Mouse (Mus musculus): ENCODE measurements around the gene Gbf1. TPM values are rescaled to one million over a fixed set of nuclear protein-coding genes. Genes with fewer than 3 reads are reported as not detected.

Gene Gbf1
- total and polyA plus RNA-seq, 3 experiments: 23.7 to 400 (median 54.1) TPM

DNA sequence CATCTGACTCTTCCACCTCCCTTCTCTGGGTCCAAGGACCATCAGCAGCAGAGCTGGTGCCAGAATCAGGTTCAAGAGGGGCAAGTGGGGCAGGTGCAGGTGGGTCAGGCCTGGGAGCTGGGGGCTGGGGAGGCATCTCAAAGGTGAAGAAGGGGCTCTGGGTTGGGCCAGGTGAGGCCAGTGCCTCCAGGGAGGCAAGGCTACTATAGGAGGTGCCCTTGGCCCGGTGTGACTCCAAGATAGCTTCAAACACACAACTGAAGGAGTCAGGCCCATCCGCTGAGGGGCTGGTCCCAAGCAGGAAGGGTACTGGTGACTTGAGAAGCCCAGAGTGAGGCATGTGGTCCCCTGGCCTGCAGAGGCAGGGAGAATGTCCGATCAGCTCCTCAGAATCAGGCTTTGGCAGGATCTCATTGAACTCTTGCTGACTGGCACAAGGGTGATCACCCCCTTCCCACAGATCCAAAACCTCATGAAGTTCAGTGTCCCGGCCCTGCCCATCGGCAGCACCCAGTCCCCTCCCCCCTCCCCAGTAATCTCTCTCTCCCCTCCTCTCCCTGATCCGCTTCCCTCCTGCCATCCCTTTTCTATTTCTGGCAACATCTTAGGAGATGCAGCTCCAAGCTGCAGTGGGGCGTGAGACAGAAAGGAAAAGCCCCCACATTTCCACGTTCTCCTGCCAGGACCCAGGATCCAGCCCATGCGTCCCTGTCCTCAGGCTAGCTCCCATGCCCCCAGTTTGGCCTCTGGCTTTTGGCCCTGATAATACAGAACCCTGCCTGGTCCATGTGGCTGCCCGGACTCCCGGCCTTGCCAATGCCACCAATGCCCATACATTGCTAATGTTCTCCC is 170.1 kb downstream of the Gbf1 start:
- DNase-seq (ENCODE audit: low read depth, low spot score): no peak
- TF ChIP-seq ETS1 (IDR thresholded peaks at IDR 0.05; ENCODE audit: low read depth, low read length) (no peak), MAFK (IDR thresholded peaks at IDR 0.05; ENCODE audit: borderline replicate concordance, low read depth, low read length) (no peak), USF2 (IDR thresholded peaks at IDR 0.05; ENCODE audit: borderline replicate concordance in 1 of 2, insufficient read depth in 1 of 2, low read depth in 1 of 2, low read length in 2 of 2) (no peak), UBTF (IDR thresholded peaks at IDR 0.05; ENCODE audit: borderline replicate concordance, insufficient read depth, low read depth, low read length) (no peak), CHD2 (IDR thresholded peaks at IDR 0.05; ENCODE audit: low read length) (no peak)
- Histone ChIP-seq H3K27ac (ENCODE audit: control insufficient read depth, low read depth, low read length) (no peak overlapping the region), H3K4me1 (ENCODE audit: control insufficient read depth in 1 of 2, insufficient read depth in 2 of 2, low read length in 2 of 2) (peaks cover 0 to 17% of the 10 kb centered on the region in 2 experiments; a peak in 2 of 4 replicates), H3K36me3 (ENCODE audit: control insufficient read depth in 1 of 2, insufficient read depth in 2 of 2, low read length in 2 of 2) (peaks cover 0 to 7% of the 10 kb centered on the region in 2 experiments; a peak in 2 of 4 replicates), H3K9ac (ENCODE audit: control insufficient read depth, low read depth, low read length, poor library complexity, severe bottlenecking) (no peak overlapping the region), H3K27me3 (ENCODE audit: control insufficient read depth in 1 of 2, insufficient read depth in 2 of 2, low read length in 2 of 2) (no peaks in the 10 kb centered on the region), H3K9me3 (replicated peaks; ENCODE audit: insufficient read depth, low read length) (no peaks in the 10 kb centered on the region), H3K4me3 (ENCODE audit: control insufficient read depth in 1 of 2, insufficient read depth in 1 of 2, low read depth in 2 of 2, low read length in 2 of 2) (no peak overlapping the region), H3K79me2 (ENCODE audit: control insufficient read depth, insufficient read depth, low read length, poor library complexity) (no peaks in the 10 kb centered on the region)

DNA sequence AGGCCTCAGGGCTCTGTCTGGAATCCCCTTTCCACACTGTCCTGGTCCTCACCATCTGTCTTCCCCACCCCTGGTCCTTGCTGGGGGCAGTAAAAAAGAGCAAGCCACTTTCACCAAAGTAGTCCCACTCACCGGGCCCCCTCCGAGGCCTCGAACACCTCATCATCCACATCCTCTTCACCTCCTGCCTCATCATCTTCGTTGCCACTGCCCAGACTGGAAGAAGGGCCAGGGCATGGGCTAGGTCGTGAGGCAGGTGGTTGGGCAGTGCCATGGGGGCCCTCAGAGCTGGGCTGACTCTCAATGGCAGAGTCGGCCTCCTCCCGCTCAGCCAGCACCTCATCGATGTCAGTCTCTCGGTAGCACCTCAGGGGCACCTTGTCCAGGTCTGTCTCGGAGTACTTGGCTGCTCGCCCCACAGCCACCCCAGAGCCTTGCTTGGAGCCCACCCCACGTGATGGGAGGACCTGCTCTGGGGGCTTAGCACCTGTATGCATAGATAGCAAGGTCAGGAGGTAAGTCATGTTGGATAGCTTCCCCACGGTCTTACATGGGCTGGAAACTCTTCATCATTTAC is 170.8 kb downstream of the Gbf1 start:
- Histone ChIP-seq H3K4me3 (ENCODE audit: control insufficient read depth in 1 of 2, insufficient read depth in 1 of 2, low read depth in 2 of 2, low read length in 2 of 2) (no peak overlapping the region), H3K36me3 (ENCODE audit: control insufficient read depth in 1 of 2, insufficient read depth in 2 of 2, low read length in 2 of 2) (peaks cover 0 to 7% of the 10 kb centered on the region in 2 experiments; a peak in 2 of 4 replicates), H3K4me1 (ENCODE audit: control insufficient read depth in 1 of 2, insufficient read depth in 2 of 2, low read length in 2 of 2) (peaks cover 0 to 21% of the 10 kb centered on the region in 2 experiments; a peak in 2 of 4 replicates), H3K27ac (ENCODE audit: control insufficient read depth, low read depth, low read length) (no peak overlapping the region), H3K9me3 (replicated peaks; ENCODE audit: insufficient read depth, low read length) (no peaks in the 10 kb centered on the region), H3K9ac (ENCODE audit: control insufficient read depth, low read depth, low read length, poor library complexity, severe bottlenecking) (no peak overlapping the region), H3K27me3 (ENCODE audit: control insufficient read depth in 1 of 2, insufficient read depth in 2 of 2, low read length in 2 of 2) (no peaks in the 10 kb centered on the region), H3K79me2 (ENCODE audit: control insufficient read depth, insufficient read depth, low read length, poor library complexity) (no peaks in the 10 kb centered on the region; the same call in 1 of the 2 replicates)
- DNase-seq (ENCODE audit: low read depth, low spot score): no peak
- TF ChIP-seq MAFK (IDR thresholded peaks at IDR 0.05; ENCODE audit: borderline replicate concordance, low read depth, low read length) (no peak), KAT2A (conservative IDR thresholded peaks at IDR 0.05; ENCODE audit: low read depth, low read length) (no peak), ZMIZ1 (IDR thresholded peaks at IDR 0.05; ENCODE audit: low read depth, low read length) (no peak), MEF2A (IDR thresholded peaks at IDR 0.05; ENCODE audit: extremely low read depth, insufficient replicate concordance, low read depth, low read length, poor library complexity, severe bottlenecking) (no peak), SIN3A (IDR thresholded peaks at IDR 0.05; ENCODE audit: low read length) (no peak), JUND (IDR thresholded peaks at IDR 0.05; ENCODE audit: low read depth, low read length) (no peak), RCOR1 (IDR thresholded peaks at IDR 0.05; ENCODE audit: low read depth, low read length) (no peak), CTCF (IDR thresholded peaks at IDR 0.05 in 2 of 3, conservative IDR thresholded peaks at IDR 0.05 in 1 of 3; ENCODE audit: control insufficient read depth in 1 of 3, insufficient read depth in 1 of 3, low read depth in 2 of 3, low read length in 3 of 3, poor library complexity in 1 of 3, severe bottlenecking in 1 of 3) (no peak), NRF1 (IDR thresholded peaks at IDR 0.05; ENCODE audit: insufficient read depth, low read depth, low read length, poor library complexity, severe bottlenecking) (no peak), SMC3 (IDR thresholded peaks at IDR 0.05; ENCODE audit: low read depth, low read length) (no peak), POLR2A (IDR thresholded peaks at IDR 0.05; ENCODE audit: control insufficient read depth in 1 of 2, insufficient read depth in 1 of 2, low read depth in 1 of 2, low read length in 2 of 2, poor library complexity in 1 of 2) (no peak), GABPA (IDR thresholded peaks at IDR 0.05; ENCODE audit: low read depth, low read length) (no peak), MXI1 (IDR thresholded peaks at IDR 0.05; ENCODE audit: low read depth, low read length) (no peak), TBP (IDR thresholded peaks at IDR 0.05; ENCODE audit: low read depth, low read length) (no peak), USF2 (IDR thresholded peaks at IDR 0.05; ENCODE audit: borderline replicate concordance in 1 of 2, insufficient read depth in 1 of 2, low read depth in 1 of 2, low read length in 2 of 2) (no peak), BHLHE40 (IDR thresholded peaks at IDR 0.05; ENCODE audit: borderline replicate concordance, low read depth, low read length) (no peak), ELF1 (IDR thresholded peaks at IDR 0.05; ENCODE audit: low read depth, low read length) (no peak), MYC (IDR thresholded peaks at IDR 0.05; ENCODE audit: low read depth, low read length) (no peak), GATA1 (IDR thresholded peaks at IDR 0.05; ENCODE audit: low read depth, low read length) (no peak), POLR2AphosphoS5 (IDR thresholded peaks at IDR 0.05; ENCODE audit: borderline replicate concordance, low read depth, low read length) (no peak)

Data from MEL (cell line).